Mouse (Mus musculus): ENCODE results near the gene C530025M09Rik. TPM values are rescaled to one million over a fixed set of nuclear protein-coding genes. Genes with fewer than 3 reads are reported as not detected.

C530025M09Rik gene
- polyA plus RNA-seq, 1 experiment from 2014 or later: not detected

GRCm38 (mm10) chr2:149804599-149805140 is 26.3 kb downstream of the C530025M09Rik start:
- no peak for ATAC-seq (ENCODE audit: insufficient number of reproducible peaks, insufficient read depth, low FRiP score, low read depth)
- WGBS: 68% methylated on average over 3 of the region's 3 CpGs

GRCm38 (mm10) chr2:149798613-149799012 is 32.4 kb downstream of the C530025M09Rik start:
- Histone ChIP-seq H3K4me2 (ENCODE audit: low read length) (no peak overlapping the region), H3K27ac (replicated peaks in 1 of 2; ENCODE audit: control insufficient read depth in 1 of 2, insufficient read depth in 1 of 2, low read depth in 2 of 2, low read length in 2 of 2) (no peak overlapping the region), H3K4me1 (ENCODE audit: control insufficient read depth in 2 of 2, insufficient read depth in 2 of 2, low read length in 2 of 2) (no peaks in the 10 kb centered on the region), H3K9me3 (ENCODE audit: control insufficient read depth, low read length) (no peaks in the 10 kb centered on the region), H3K9ac (ENCODE audit: low read length) (no peak overlapping the region), H3K36me3 (ENCODE audit: control insufficient read depth, insufficient read depth, low read length) (no peaks in the 10 kb centered on the region), H3K4me3 (ENCODE audit: control insufficient read depth in 1 of 2, insufficient read depth in 1 of 2, low read depth in 1 of 2, low read length in 2 of 2) (no peak overlapping the region), H3K27me3 (ENCODE audit: control insufficient read depth, insufficient read depth, low read length) (no peaks in the 10 kb centered on the region)
- no peak for ATAC-seq (ENCODE audit: insufficient number of reproducible peaks, insufficient read depth, low FRiP score, low read depth)
- WGBS: 18% methylated on average over 3 of the region's 3 CpGs

More at GRCm38 (mm10) chr2:149804599-149805140, 26.3 kb downstream of the C530025M09Rik start:
- no peaks in the 10 kb centered on the region for H3K27me3 ChIP-seq (ENCODE audit: control insufficient read depth, insufficient read depth, low read length)
- no peak overlapping the region for H3K4me3 ChIP-seq (ENCODE audit: control insufficient read depth in 1 of 2, insufficient read depth in 1 of 2, low read depth in 1 of 2, low read length in 2 of 2)
- no peak overlapping the region for H3K4me2 ChIP-seq (ENCODE audit: low read length)
- H3K9ac ChIP-seq (ENCODE audit: low read length): no peak overlapping the region
- no peaks in the 10 kb centered on the region for H3K36me3 ChIP-seq (ENCODE audit: control insufficient read depth, insufficient read depth, low read length)
- H3K27ac ChIP-seq (replicated peaks in 1 of 2; ENCODE audit: control insufficient read depth in 1 of 2, insufficient read depth in 1 of 2, low read depth in 2 of 2, low read length in 2 of 2): no peak overlapping the region
- no peaks in the 10 kb centered on the region for H3K4me1 ChIP-seq (ENCODE audit: control insufficient read depth in 2 of 2, insufficient read depth in 2 of 2, low read length in 2 of 2)
- H3K9me3 ChIP-seq (ENCODE audit: control insufficient read depth, low read length): no peaks in the 10 kb centered on the region

Other genes starting within 250 kb of the C530025M09Rik start
- 3.5 and 4.0 TPM in 2 replicates for gene Syndig1, start 2.0 kb downstream of the C530025M09Rik start, polyA plus RNA-seq (2014; fragmentation: Nextera tagmentation; extraction: Ambion mirVana)